Mouse (Mus musculus): ENCODE results near the gene Nav1. TPM values are rescaled to one million over a fixed set of nuclear protein-coding genes. Genes with fewer than 3 reads are reported as not detected.

Gene Nav1
- 6.5 and 8.7 TPM in 2 replicates for polyA plus RNA-seq (2021; fragmentation: Nextera tagmentation)
- long read RNA-seq, experiment 1, partial matches to known transcripts = 14 of 35 reads
- long read RNA-seq, experiment 1, other reads (novel, unspliced or antisense) = 19 of 35 reads
- long read RNA-seq, experiment 2, partial matches to known transcripts = 7 of 20 reads
- long read RNA-seq, experiment 2, other reads (novel, unspliced or antisense) = 13 of 20 reads

GRCm38 (mm10) chr1:135607019-135607418 lies at the start of gene Nav1:
Nav1 (minus strand) TSS chr1:135607295.

GRCm38 (mm10) chr1:135429901-135430668 lies 177.0 kb downstream of the Nav1 start, which contains the start of gene Ipo9:
Ipo9 (minus strand) TSS chr1:135430499.

Other genes starting within 250 kb of the Nav1 start
- 244 and 256 TPM in 2 replicates for gene Shisa4, start 232.1 kb downstream of the Nav1 start, polyA plus RNA-seq (2021; fragmentation: Nextera tagmentation)
- 31.4 and 33.0 TPM in 2 replicates for gene Ipo9, start 176.8 kb downstream of the Nav1 start, polyA plus RNA-seq (2021; fragmentation: Nextera tagmentation)
- gene Csrp1, start 112.8 kb upstream of the Nav1 start, polyA plus RNA-seq (2021; fragmentation: Nextera tagmentation) = 108 and 208 TPM in 2 replicates
- 35.4 and 49.0 TPM in 2 replicates for gene Phlda3, start 158.8 kb upstream of the Nav1 start, polyA plus RNA-seq (2021; fragmentation: Nextera tagmentation)
- gene Tnni1, start 172.1 kb upstream of the Nav1 start, polyA plus RNA-seq (2021; fragmentation: Nextera tagmentation) = 11.0 and 11.3 TPM in 2 replicates
- gene Lad1, start 211.3 kb upstream of the Nav1 start, polyA plus RNA-seq (2021; fragmentation: Nextera tagmentation) = 0.39 and 1.4 TPM in 2 replicates
- 7.4 and 10.4 TPM in 2 replicates for gene Tnnt2, start 229.1 kb upstream of the Nav1 start, polyA plus RNA-seq (2021; fragmentation: Nextera tagmentation)

All from left cerebral cortex, adult 6 months (tissue).